Mouse (Mus musculus): ENCODE data around the gene Sec14l4.

Gene Sec14l4

DNA sequence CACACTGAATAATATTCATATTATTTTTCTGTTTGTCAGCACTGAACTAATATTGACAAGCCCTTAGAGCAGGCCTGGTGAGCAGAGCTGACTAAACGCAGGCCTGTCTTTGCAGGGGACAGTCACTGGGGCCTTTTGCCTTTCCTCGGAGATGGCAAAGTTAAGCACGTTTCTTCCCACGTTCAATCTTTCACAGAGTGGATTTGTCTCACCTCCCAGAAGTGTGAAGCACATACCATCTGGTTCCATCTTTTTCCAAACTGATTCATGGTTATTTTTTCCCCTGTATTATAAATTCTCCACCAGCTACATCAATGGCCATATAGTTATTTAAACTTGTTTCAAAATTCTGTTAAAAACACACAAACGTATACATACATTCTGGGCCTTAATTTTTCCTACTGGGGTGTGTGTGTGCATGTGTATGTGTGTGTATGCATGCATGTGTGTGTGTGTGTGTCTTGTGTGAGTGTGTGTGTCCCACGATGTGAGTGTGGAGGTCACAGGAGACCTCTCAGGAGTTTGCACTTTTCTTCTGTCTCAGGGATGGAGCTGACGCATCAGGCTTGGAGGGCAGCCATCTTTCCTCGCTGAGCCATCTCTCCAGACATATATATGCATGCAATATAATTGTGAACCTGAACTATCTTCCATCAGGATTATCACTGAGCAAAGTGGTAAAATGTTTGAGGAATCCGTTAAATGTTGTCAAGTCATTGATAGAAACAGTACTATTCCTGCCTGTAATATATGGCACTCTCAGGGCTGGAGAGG is 3.5 kb upstream of the Sec14l4 start:
- DNase-seq, result no peak

- no peak for DNase-seq
Measured at GRCm38 (mm10) chr11:4029343-4029742, 1.9 kb upstream of the Sec14l4 start.

- peak in 1 of 2 experiments; percentile 47 for DNase-seq
Measured at GRCm38 (mm10) chr11:4031961-4032360, 699 bp downstream of the Sec14l4 start.

GRCm38 (mm10) chr11:4033471-4033870 is 2.2 kb downstream of the Sec14l4 start:
- DNase-seq, result no peak

GRCm38 (mm10) chr11:4034169-4034568 is 2.9 kb downstream of the Sec14l4 start:
- DNase-seq, result no peak

DNA sequence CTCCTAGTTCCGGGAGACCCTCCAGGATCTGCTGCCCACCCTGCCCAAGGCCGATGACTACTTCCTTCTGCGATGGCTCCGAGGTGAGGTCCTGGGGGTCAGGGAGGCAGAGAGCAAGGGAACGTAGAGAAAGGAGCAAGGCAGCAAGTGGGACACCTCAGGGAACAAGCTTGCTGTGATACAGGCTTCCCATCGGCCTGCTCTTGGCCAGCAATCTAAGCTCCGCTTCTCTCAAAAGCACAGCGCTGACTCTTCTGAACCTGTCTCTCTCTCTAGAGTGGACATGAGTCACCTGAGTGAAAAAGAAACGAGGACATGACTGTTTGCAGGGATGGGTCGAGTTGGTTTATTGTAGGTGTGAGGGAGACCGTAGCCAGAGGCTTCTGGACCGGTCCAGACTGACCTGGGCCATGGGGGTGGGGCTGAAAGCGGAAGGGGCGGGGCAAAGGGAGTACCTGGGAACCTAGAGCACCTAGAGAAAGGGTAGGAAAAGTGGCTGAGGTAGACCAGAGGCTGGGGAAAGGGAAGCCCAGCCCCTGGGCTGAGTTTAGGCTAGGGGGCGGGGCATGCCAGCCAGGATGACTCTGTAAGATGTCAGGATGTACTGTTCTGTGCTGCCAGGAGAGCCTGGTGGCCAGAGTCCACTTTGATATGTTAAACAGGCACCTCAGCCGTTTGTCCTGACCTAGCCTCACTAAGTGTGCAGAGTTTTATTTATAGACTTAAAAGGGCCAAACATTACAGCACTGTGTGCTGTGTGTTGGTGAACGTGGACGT is 4.0 kb downstream of the Sec14l4 start:
- DNase-seq, result peak; percentile 47 to 77

DNA sequence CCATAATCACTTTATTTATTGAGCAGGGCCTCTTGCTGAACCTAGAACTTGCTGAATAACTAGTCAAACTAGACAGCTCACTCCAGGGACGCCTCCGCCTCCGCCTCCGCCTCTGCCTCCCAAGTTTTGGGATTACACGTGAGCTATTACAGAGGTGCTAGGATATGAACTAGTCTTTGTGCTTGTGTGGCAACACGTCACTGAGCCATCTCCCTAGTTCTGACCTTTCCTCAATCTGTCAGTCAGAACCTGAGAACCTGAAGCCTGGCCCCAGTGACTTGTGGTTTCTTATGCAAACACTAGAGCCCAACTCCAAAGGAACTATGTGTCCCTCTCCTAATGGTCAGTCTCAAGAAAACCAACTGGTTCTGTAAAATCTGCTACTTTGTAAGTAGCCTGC is 4.7 kb downstream of the Sec14l4 start:
- peak; percentile 72 to 86 for DNase-seq

GRCm38 (mm10) chr11:4036365-4037084 is 5.3 kb downstream of the Sec14l4 start:
- DNase-seq, result no peak

DNA sequence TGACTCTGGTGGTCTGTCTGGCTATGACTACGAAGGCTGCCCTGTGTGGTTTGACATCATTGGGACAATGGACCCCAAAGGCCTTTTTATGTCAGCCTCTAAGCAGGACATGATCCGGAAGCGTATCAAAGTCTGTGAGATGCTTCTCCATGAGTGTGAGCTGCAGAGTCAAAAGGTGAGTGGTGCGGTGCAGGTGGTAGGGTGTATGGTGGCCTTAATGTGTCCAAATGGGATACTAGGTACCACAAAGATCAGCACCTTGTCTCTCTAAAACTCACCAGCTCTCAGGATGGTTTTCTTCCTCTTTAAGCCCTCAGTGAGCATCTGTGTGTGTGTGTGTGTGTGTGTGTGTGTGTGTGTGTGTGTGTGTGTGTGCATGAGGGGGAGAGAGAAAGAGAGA is 8.7 kb downstream of the Sec14l4 start:
- DNase-seq, result no peak

DNA sequence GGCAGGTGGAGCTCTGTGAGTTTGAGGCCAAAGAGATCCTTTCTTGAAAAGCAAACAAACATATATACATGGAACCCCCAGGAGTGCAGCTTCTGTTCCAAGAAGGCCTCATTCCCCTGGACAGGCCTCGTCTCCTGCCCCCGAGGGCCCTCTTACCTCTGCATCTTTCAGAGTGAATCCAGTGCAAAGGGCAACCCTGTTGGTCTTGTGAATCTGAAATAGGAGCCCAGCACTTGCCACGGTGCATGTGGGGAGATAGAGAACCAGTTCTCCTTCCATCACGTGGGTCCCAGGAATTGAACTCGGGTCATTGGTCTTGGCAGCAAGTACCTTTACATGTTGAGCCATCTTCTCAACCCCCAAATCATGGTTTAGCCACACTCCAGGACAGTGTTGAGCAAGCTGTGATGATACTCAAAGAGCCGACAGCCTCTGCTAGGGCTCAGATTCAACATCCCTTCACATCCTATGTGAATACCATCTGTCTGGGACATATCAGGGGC is 9.9 kb downstream of the Sec14l4 start:
- no peak for DNase-seq

- DNase-seq, result no peak
Measured at GRCm38 (mm10) chr11:4043081-4043480, 11.8 kb downstream of the Sec14l4 start.

DNA sequence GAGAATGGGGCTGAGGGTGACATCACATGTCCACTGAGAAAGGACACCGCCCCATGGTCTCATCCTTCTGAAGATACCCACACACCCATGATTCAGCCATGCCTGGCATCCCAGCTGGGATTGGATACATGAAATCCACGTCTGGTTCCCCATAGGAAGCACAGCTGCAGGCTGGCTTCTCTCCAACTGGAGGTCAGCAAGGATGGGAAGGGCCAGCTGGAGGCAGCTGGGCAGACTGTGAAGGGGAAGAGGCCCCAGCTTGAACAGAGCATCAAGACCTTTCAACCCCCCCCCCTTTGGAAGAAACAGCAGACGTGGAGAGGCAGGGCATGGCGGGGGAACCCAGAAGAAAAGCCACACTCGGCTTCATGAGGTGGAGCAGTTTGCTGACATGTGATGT is 15.3 kb downstream of the Sec14l4 start:
- DNase-seq, result no peak

GRCm38 (mm10) chr11:4047766-4048165 is 16.5 kb downstream of the Sec14l4 start:
- no peak for DNase-seq

DNA sequence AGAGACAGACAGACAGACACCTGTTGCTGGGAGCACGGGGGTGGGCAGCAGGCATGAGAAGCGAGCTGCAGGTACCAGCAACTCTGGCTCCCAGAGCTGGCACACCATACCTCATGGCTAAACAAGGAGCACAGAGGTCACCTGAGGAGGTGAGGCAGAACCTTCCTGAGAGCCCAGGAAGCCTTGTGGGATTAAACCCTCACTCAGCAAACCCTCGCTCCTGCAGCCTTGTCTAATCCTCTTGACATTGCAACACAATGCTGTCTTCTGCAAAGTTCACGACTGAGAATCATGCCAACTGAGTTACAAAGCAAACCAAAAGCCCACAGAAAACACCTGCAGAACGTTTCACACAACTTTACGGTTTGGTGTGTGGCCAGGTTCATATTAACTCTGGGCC is 17.2 kb downstream of the Sec14l4 start:
- no peak for DNase-seq

DNA sequence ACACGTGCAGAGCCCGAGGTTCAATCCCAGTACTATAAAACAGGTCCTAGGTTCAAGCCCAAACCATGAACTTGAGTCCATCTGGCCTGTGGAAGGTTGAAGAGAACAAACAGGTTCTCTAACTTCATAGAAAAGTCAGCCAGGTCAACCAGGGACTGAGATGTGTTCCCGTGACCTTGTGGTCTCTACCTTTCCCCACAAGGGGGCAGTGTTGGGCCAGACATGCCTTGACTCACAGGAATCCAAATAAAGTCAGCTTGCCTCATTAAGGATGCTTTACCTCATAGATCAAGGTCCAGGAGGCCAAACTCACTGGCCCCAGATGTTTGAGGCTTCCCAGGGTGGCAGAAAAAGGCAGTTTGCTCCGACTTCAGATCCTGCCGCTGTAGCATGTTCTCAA is 22.3 kb downstream of the Sec14l4 start:
- peak; percentile 74 to 85 for DNase-seq

DNA sequence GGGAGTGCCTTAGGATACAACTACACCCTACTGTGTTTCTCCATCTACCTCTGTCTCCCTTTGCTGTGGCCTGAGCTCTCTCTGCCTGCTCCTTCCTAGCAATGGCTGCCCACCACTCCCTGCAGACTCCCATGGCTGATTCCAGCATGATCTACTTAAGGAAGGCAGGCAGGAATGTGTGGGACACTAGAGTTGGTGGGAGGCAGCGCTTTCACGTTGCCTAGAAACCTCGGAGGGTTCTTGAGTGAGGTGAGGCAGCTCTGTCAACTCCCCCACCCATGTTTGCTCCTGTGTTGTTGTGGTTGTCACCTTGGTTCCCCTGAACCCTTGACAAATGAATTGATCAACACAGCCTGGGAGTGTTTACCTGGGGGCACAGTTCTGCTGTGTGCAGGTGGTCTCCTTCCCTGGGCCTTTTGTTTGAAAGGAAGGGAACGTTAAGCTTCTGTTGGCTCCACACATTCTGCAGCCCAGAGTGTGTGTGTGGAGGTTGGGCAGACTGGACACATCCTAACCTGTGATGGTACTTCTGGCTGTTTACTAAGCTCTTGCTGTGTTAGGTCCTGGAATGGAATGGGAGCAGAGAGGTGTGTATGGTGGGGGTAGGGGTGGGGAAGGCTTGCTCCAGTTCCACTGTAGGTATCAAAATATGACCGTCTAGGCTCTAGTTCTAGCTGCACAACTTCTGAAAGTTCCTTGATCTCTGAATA is 29.8 kb downstream of the Sec14l4 start:
- peak; percentile 85 to 90 for DNase-seq

DNA sequence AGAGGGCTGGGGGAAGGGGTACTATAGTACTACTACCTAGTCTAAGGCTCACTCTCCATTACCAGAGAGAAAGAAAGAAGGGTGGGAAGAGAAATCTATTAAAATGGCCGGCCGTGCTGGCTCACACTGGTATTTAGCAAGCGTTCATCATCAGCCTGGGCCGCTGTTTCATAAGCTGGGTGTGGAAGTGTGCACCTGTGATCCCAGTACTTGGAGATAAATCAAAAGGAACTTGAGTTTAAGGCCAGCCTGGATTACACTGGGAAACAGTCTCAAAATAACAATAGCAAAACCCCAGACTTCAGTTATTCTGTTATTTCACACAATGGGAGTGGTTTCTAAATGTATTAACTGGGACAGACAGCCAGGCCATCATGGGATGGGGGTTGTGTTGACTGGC is 31.3 kb downstream of the Sec14l4 start:
- DNase-seq, result peak; percentile 51 to 69

GRCm38 (mm10) chr11:4062981-4063380 is 31.7 kb downstream of the Sec14l4 start:
- DNase-seq, result peak; percentile 87 to 91

- DNase-seq, result peak; percentile 86 to 91
Measured at GRCm38 (mm10) chr11:4064627-4065122, 33.4 kb downstream of the Sec14l4 start, which contains the start of gene Sec14l3. Gene Sec14l3 (plus strand): TSS chr11:4064841.

DNA sequence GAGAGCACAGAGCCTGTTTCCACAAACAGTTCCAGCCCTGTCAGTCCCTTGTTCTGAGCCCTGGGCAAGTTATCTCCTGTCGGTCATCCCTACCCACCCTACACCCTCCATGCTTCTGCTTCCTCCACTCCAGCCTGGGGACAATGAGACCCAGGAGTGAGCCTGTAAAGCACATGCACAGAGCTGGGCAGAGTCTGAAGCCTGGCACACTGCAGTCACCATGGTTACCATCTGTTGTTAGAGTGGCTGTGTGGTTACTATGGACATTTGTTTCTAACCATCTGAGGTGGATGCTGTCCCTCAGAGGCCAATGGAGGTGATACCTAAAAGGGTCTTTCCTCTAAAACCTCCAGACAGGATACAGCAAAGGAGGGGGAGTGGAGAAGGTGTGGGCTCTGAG is 38.4 kb downstream of the Sec14l4 start:
- DNase-seq, result no peak

DNA sequence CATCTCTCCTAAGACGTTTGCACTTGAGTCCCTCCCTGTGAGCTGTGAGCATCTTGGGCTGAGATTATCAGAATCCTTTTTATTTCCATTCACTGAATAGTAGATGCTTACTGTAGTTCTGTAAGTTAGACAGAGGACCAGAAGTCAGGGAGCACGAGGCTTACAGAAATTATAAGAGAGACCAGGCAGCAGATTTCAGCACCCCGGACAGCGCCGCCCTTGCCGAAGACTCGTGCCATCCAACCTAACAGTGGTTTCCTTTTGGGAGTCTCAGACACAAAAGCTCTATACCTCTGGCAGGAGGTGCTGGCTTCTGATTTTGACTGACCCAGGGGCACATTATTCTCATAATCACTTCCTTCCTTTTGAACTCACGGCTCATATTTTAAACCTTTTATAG is 45.4 kb downstream of the Sec14l4 start:
- DNase-seq, result no peak

DNA sequence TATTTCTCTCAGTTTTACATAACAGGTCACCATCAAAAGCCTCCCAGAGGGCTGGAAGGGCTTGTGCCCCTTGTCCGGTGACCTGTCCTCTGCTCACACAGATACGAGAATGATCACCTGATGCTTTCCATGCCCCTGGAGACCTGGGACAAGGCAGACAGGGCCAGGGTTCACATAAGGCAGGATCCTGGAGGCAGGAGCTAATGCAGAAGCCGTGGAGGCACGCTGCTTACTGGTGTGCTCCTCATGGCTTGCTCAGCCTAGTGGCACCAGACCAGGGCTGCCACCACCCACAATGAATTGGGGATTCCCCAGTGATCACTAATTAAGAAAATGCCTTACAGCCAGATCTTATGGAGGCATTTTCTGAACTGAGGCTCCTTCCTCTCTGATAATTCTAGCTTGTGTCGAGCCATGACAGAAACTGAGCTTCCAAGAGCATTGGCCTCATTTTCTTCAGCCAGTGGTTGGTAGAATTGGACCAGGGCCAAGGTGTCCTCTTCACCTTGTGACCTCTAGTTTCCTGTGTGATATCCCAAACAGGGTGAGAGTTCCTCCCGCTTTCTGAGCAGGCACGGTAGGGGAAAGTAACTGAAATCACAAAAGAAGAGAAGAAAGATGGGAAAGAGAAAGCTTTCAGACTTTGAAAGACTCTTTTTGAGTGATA is 47.1 kb downstream of the Sec14l4 start:
- peak in 1 of 2 experiments; percentile 51 for DNase-seq

Data from lung, adult 18-20 months (tissue).